In genomic region chr9:8900203-8901012, GRCm38 (mm10) we compare ENCODE assay signal across 8 mouse cellular contexts. TPM values are rescaled to one million over a fixed set of nuclear protein-coding genes. Genes with fewer than 3 reads are reported as not detected.
DNase-seq lines count a peak whose midpoint lies in the region; ATAC-seq and TF ChIP-seq lines count a peak whose summit lies in the region.

No protein-coding gene starts in this region.

- peaks cover 14% of the 10 kb centered on the region for H3K4me1 ChIP-seq in lung, embryonic 16.5 days (replicated peaks; ENCODE audit: control insufficient read depth, insufficient read depth, low read length)

- peak overlapping the region; percentile 90 for H3K27ac ChIP-seq in layer of hippocampus, adult 2 months
- no peak overlapping the region for H3K27ac ChIP-seq in lung, embryonic 16.5 days (ENCODE audit: low read length)

- WGBS in lung, embryonic 16.5 days = under 1% methylated on average over 41 of the region's 41 CpGs

- H3K9me3 ChIP-seq in lung, embryonic 16.5 days (ENCODE audit: control insufficient read depth, low read length) = no peaks in the 10 kb centered on the region

- H3K36me3 ChIP-seq in lung, embryonic 16.5 days (ENCODE audit: control insufficient read depth, insufficient read depth, low read length) = no peaks in the 10 kb centered on the region

- ATAC-seq in lung, embryonic 16.5 days (ENCODE audit: low read depth) = peak; percentile 47

- intact Hi-C loops in heart, postnatal 14 days (cut with DNase I) = no loop called here

- TF ChIP-seq CTCF in layer of hippocampus, adult 2 months (conservative IDR thresholded peaks at IDR 0.05) = no peak

- peaks cover 36% of the 10 kb centered on the region for H3K27me3 ChIP-seq in lung, embryonic 16.5 days (ENCODE audit: control insufficient read depth, insufficient read depth, low read depth, low read length)

- H3K4me3 ChIP-seq in layer of hippocampus, adult 2 months = peak overlapping the region; percentile 80
- H3K4me3 ChIP-seq in lung, embryonic 16.5 days (ENCODE audit: low read length) = peak overlapping the region; percentile 57

- H3K4me2 ChIP-seq in lung, embryonic 16.5 days (ENCODE audit: low read depth, low read length) = peak overlapping the region; percentile 88

- peak in 1 of 2 experiments; percentile 10 for DNase-seq in layer of hippocampus, adult 2 months (ENCODE audit: low spot score in 2 of 2)
- no peak for DNase-seq in layer of hippocampus, adult 9-11 months
- DNase-seq in cerebellum, postnatal 36 days = peak; percentile 10
- peak; percentile 3 to 5 for DNase-seq in heart, postnatal 14 days
- peak; percentile 5 to 25 for DNase-seq in layer of hippocampus, postnatal 14 days (ENCODE audit: low spot score in 2 of 2)
- DNase-seq in ovary, postnatal 10 days (ENCODE audit: low spot score) = peak; percentile 38
- DNase-seq in thymus, postnatal 14 days = no peak

- peak overlapping the region; percentile 23 for H3K9ac ChIP-seq in lung, embryonic 16.5 days (ENCODE audit: low read length)

RNA-seq across cellular contexts. Expression of gene Pgr, which starts 0.8 kb away (rescaled TPM):
- 10 to 100 TPM; 10.5 to 10.8 TPM for total RNA-seq in layer of hippocampus, adult 2 months (2021)
- not detected for total RNA-seq in heart, postnatal 14 days (2021)
- 1 to 10 TPM; 9.1 to 9.2 TPM for total RNA-seq in layer of hippocampus, postnatal 14 days (2021)
- 0.24 and 0.34 TPM in 2 replicates for polyA plus RNA-seq in lung, embryonic 16.5 days (2015; fragmentation: Nextera tagmentation; extraction: Ambion mirVana)

Comparison
In these comparisons a context has a peak if more than half of its experiments do, and no peak if none do; other contexts are left out.
1. DNase-seq: peak in cerebellum, postnatal 36 days (2 of 2), heart, postnatal 14 days (2 of 2), layer of hippocampus, postnatal 14 days (2 of 2) and ovary, postnatal 10 days (single experiment); none in layer of hippocampus, adult 9-11 months (single experiment) and thymus, postnatal 14 days (single experiment).
2. RNA of gene Pgr, which starts 0.8 kb away (total RNA-seq): 10.5 to 10.8 TPM in layer of hippocampus, adult 2 months and 9.1 to 9.2 TPM in layer of hippocampus, postnatal 14 days; not detected in heart, postnatal 14 days; every median in the first group is over 4 times any median in the second.